Mouse (Mus musculus) cerebellum, adult 2 months (tissue): ENCODE results near the gene Xpr1.

Experiments
- CTCF ChIP-seq: fragments of 200-500 bp; IDR thresholded peaks from 2 replicates; pipeline ENCODE4 v1.5.1; 2011; ENCODE audit warnings: low read depth, mild to moderate bottlenecking, control low read depth, low read length, moderate library complexity, borderline replicate concordance; ENCODE audit not compliant: insufficient read depth
- POLR2A ChIP-seq: fragments of 200-500 bp; IDR thresholded peaks from 2 replicates; pipeline ENCODE4 v1.6.1; 2011; ENCODE audit warnings: low read length, control low read depth, borderline replicate concordance; ENCODE audit not compliant: insufficient read depth

- TF ChIP-seq CTCF (no peak), POLR2A (no peak)
Measured at GRCm38 (mm10) chr1:155233378-155233777, 183.8 kb downstream of the Xpr1 start.
